20 mouse cellular contexts compared by ENCODE assay signal in the genomic region with DNA sequence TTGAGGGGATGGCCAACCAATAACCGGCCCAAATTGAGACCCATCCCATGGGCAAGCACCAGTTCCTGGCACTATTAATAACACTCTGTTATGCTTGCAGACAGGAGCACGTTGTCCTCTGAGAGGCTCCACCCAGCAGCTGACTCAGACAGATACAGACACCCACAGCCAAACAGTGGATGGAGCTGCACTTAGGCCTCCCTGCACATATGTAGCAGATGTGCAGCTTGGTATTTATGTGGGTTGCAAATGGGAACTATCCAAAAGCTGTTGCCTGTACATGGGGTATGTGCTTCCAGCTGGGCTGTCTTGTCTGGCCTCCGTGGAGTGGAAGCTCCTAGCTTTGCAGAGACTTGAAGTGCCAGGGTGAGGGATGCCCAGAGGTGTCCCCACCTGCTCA. TPM values are rescaled to one million over a fixed set of nuclear protein-coding genes. Genes with fewer than 3 reads are reported as not detected.
DNase-seq lines count a peak whose midpoint lies in the region; ATAC-seq lines count a peak whose summit lies in the region.
"Had no signal": no experiment of that assay in that cellular context is flagged by ENCODE, and none has a peak within 500 bp of the region (broad histone marks: within the 10 kb centered on the region; RNA-seq: fewer than 3 reads in every experiment).

No protein-coding gene starts in this region.

- ATAC-seq in frontal cortex, adult (ENCODE audit: low TSS enrichment) = peak; percentile 70
- ATAC-seq in liver, embryonic 15.5 days (ENCODE audit: insufficient read depth) = peak; percentile 53; the same call in 1 of the 2 replicates
- ATAC-seq: forebrain, embryonic 15.5 days; intestine, embryonic 16.5 days had no signal

- no peak overlapping the region for H3K27ac ChIP-seq in liver, embryonic 15.5 days (replicated peaks)
- H3K27ac ChIP-seq: forebrain, embryonic 15.5 days; hindbrain, embryonic 15.5 days; kidney, embryonic 15.5 days; limb, embryonic 10.5 days; macrophage; midbrain, embryonic 12.5 days had no signal

- H3K4me2 ChIP-seq in liver, embryonic 15.5 days = no peak overlapping the region
- H3K4me2 ChIP-seq: forebrain, embryonic 15.5 days; hindbrain, embryonic 15.5 days; kidney, embryonic 15.5 days; lung, embryonic 14.5 days; midbrain, embryonic 12.5 days had no signal

- no peaks in the 10 kb centered on the region for H3K27me3 ChIP-seq in liver, embryonic 15.5 days
- H3K27me3 ChIP-seq: forebrain, embryonic 15.5 days; hindbrain, embryonic 15.5 days; kidney, embryonic 15.5 days; midbrain, embryonic 12.5 days had no signal

- no peak overlapping the region for H3K9ac ChIP-seq in liver, embryonic 15.5 days
- H3K9ac ChIP-seq: forebrain, embryonic 15.5 days; hindbrain, embryonic 15.5 days; kidney, embryonic 15.5 days; lung, embryonic 14.5 days; midbrain, embryonic 12.5 days had no signal

- H3K4me3 ChIP-seq in liver, embryonic 15.5 days (replicated peaks) = no peak overlapping the region
- H3K4me3 ChIP-seq: erythroblast, embryonic 14.5 days; forebrain, embryonic 15.5 days; hindbrain, embryonic 15.5 days; kidney, embryonic 15.5 days; limb, embryonic 10.5 days; midbrain, embryonic 12.5 days had no signal

- H3K36me3 ChIP-seq in liver, embryonic 15.5 days (replicated peaks) = no peaks in the 10 kb centered on the region
- H3K36me3 ChIP-seq: forebrain, embryonic 15.5 days; hindbrain, embryonic 15.5 days; kidney, embryonic 15.5 days; limb, embryonic 10.5 days; midbrain, embryonic 12.5 days had no signal

- H3K4me1 ChIP-seq in liver, embryonic 15.5 days (replicated peaks) = peaks cover 21% of the 10 kb centered on the region
- H3K4me1 ChIP-seq: forebrain, embryonic 15.5 days; midbrain, embryonic 12.5 days had no signal

- H3K9me3 ChIP-seq in liver, embryonic 15.5 days (replicated peaks) = no peaks in the 10 kb centered on the region
- H3K9me3 ChIP-seq: forebrain, embryonic 15.5 days; hindbrain, embryonic 15.5 days; kidney, embryonic 15.5 days; limb, embryonic 10.5 days; midbrain, embryonic 12.5 days had no signal

- WGBS in liver, embryonic 15.5 days (ENCODE audit: insufficient replicate concordance) = 29% methylated on average over 3 of the region's 3 CpGs

- DNase-seq in frontal cortex, postnatal 10 days (ENCODE audit: low spot score in 2 of 2) = no peak
- peak; percentile 28 to 44 for DNase-seq in layer of hippocampus, adult 8-10 months (ENCODE audit: low spot score in 2 of 2)
- DNase-seq in layer of hippocampus, postnatal 14 days (ENCODE audit: low spot score in 2 of 2) = no peak
- DNase-seq in 3T3-L1 (ENCODE audit: low read depth, low spot score) = peak; percentile 25
- DNase-seq in retina, postnatal 1 day = no peak
- DNase-seq: adrenal gland, postnatal 36 days; cerebellum, adult 8-10 months; gastrocnemius, postnatal 10 days; lung, embryonic 14.5 days; thymus, postnatal 25 days had no signal

RNA-seq across cellular contexts. Expression of a gene that starts 42.5 kb away (rescaled TPM):
- total RNA-seq in layer of hippocampus, adult 8-10 months (2022) = 10 to 100 TPM; 43.7 to 56.5 (median 52.1) TPM
- 10 to 100 TPM; 60.9 to 64.7 TPM for total RNA-seq in layer of hippocampus, postnatal 14 days (2021)
- 30.7 and 32.0 TPM in 2 replicates for polyA plus RNA-seq in liver, embryonic 15.5 days (2015; fragmentation: Nextera tagmentation; extraction: Ambion mirVana)
- polyA plus RNA-seq: erythroblast, embryonic 14.5 days had no signal

Comparison
In these comparisons a context has a peak if more than half of its experiments do, and no peak if none do; other contexts are left out.
1. DNase-seq: peak in layer of hippocampus, adult 8-10 months (2 of 2) and 3T3-L1 (single experiment); none in frontal cortex, postnatal 10 days (0 of 2), layer of hippocampus, postnatal 14 days (0 of 2) and retina, postnatal 1 day (single experiment).